Mouse (Mus musculus) limb, embryonic 10.5 days (tissue): ENCODE data around the gene Phc1. TPM values are rescaled to one million over a fixed set of nuclear protein-coding genes. Genes with fewer than 3 reads are reported as not detected.
"Not testable (repeated sequence)": the region's sequence is repeated elsewhere in the genome, so short reads cannot be mapped to it uniquely, and the experiment has no call there.

Experiments used
- DNase-seq: peaks from one replicate; pipeline ENCODE4 v3.0.0-alpha.2; 2017; ENCODE audit warnings: low spot score
- H3K27ac ChIP-seq: fragments of 300-500 bp; sonication (generic); 2 replicates; pipeline ENCODE4 v1.5.1; 2016; ENCODE audit warnings: mild to moderate bottlenecking
- H3K27me3 ChIP-seq: fragments of 300-500 bp; sonication (generic); 2 replicates; pipeline ENCODE4 v1.6.1; 2016; ENCODE audit warnings: low read depth, mild to moderate bottlenecking; ENCODE audit not compliant: poor library complexity, severe bottlenecking
- H3K36me3 ChIP-seq: fragments of 300-500 bp; sonication (generic); 2 replicates; pipeline ENCODE4 v1.6.1; 2016; ENCODE audit warnings: mild to moderate bottlenecking, moderate library complexity
- H3K4me1 ChIP-seq: fragments of 300-500 bp; sonication (generic); 2 replicates; pipeline ENCODE4 v1.6.1; 2016
- H3K4me3 ChIP-seq: fragments of 300-500 bp; sonication (generic); 2 replicates; pipeline ENCODE4 v1.5.1; 2016; ENCODE audit warnings: mild to moderate bottlenecking, moderate library complexity
- H3K9me3 ChIP-seq: fragments of 300-500 bp; sonication (generic); replicated peaks from 2 replicates; pipeline ENCODE4 v1.6.1; 2016; ENCODE audit warnings: mild to moderate bottlenecking
- WGBS: fragments of 180-500 bp; shearing (Covaris S2); methylation state at CpG from one replicate; pipeline ENCODE4 v1.1.7; 2016; 5-methylcytosine and 5-hydroxymethylcytosine counted together
- polyA plus RNA-seq: library from polyadenylated mRNA; unstranded; fragments of >200 nt; fragmentation: Nextera tagmentation; extraction: Ambion mirVana; gene quantifications from 2 replicates; pipeline ENCODE4 v1.2.1, GENCODE M21; 2016

The Phc1 gene
- 33.6 and 37.4 TPM in 2 replicates for polyA plus RNA-seq

- DNase-seq, result no peak
- Histone ChIP-seq H3K4me1 (peaks cover 30% of the 10 kb centered on the region), H3K9me3 (no peaks in the 10 kb centered on the region), H3K27me3 (no peaks in the 10 kb centered on the region), H3K27ac (peak within 1 kb of the TSS; percentile 96), H3K36me3 (peaks cover 12% of the 10 kb centered on the region), H3K4me3 (peak within 1 kb of the TSS; percentile 82)
- 2% methylated on average over 17 of the region's 17 CpGs for WGBS
Measured at GRCm38 (mm10) chr6:122340349-122341000, at the start of gene Phc1. TSS of gene Phc1 (minus strand) at chr6:122340561.

- H3K4me1 ChIP-seq, result peaks cover 36% of the 10 kb centered on the region
- 90% methylated on average over 3 of the region's 3 CpGs for WGBS
- H3K4me3 ChIP-seq, result not testable (repeated sequence)
Measured at GRCm38 (mm10) chr6:122389986-122390385, 49.6 kb upstream of the Phc1 start.

GRCm38 (mm10) chr6:122387177-122388028 is 47.0 kb upstream of the Phc1 start:
- not testable (repeated sequence) for DNase-seq, H3K27ac ChIP-seq, H3K9me3 ChIP-seq, H3K36me3 ChIP-seq, H3K4me3 ChIP-seq, H3K27me3 ChIP-seq
- H3K4me1 ChIP-seq, result peaks cover 19% of the 10 kb centered on the region
- WGBS, result 91% methylated on average over 12 of the region's 12 CpGs

More at GRCm38 (mm10) chr6:122389986-122390385, 49.6 kb upstream of the Phc1 start:
- H3K27ac ChIP-seq, H3K36me3 ChIP-seq, DNase-seq, H3K27me3 ChIP-seq, H3K9me3 ChIP-seq: not testable (repeated sequence)

- DNase-seq, result no peak
- Histone ChIP-seq H3K9me3 (no peaks in the 10 kb centered on the region), H3K27ac (no peak overlapping the region), H3K4me1 (peaks cover 5% of the 10 kb centered on the region; the same call in 1 of the 2 replicates), H3K4me3 (no peak overlapping the region), H3K27me3 (no peaks in the 10 kb centered on the region), H3K36me3 (no peaks in the 10 kb centered on the region)
- WGBS, result 69% methylated on average over 5 of the region's 5 CpGs
Measured at GRCm38 (mm10) chr6:122385724-122386123, 45.4 kb upstream of the Phc1 start.

GRCm38 (mm10) chr6:122384886-122385285 is 44.5 kb upstream of the Phc1 start:
- no peak overlapping the region for H3K27ac ChIP-seq
- no peaks in the 10 kb centered on the region for H3K27me3 ChIP-seq
- H3K4me3 ChIP-seq, result no peak overlapping the region
- peaks cover 3% of the 10 kb centered on the region; the same call in 1 of the 2 replicates for H3K4me1 ChIP-seq
- no peaks in the 10 kb centered on the region for H3K36me3 ChIP-seq
- 93% methylated on average over 13 of the region's 13 CpGs for WGBS
- DNase-seq, result no peak
- no peaks in the 10 kb centered on the region for H3K9me3 ChIP-seq

GRCm38 (mm10) chr6:122383211-122383610 is 42.9 kb upstream of the Phc1 start:
- DNase-seq, result peak; percentile 27
- Histone ChIP-seq H3K9me3 (no peaks in the 10 kb centered on the region), H3K4me3 (no peak overlapping the region), H3K27ac (no peak overlapping the region), H3K27me3 (no peaks in the 10 kb centered on the region), H3K4me1 (peaks cover 3% of the 10 kb centered on the region; the same call in 1 of the 2 replicates), H3K36me3 (no peaks in the 10 kb centered on the region)
- WGBS, result 86% methylated on average over 5 of the region's 5 CpGs

- no peak overlapping the region for H3K4me3 ChIP-seq
- no peaks in the 10 kb centered on the region for H3K9me3 ChIP-seq
- DNase-seq, result peak; percentile 33
- WGBS, result 49% methylated on average over 8 of the region's 8 CpGs
- no peaks in the 10 kb centered on the region for H3K36me3 ChIP-seq
- no peak overlapping the region for H3K27ac ChIP-seq
- H3K27me3 ChIP-seq, result no peaks in the 10 kb centered on the region
- H3K4me1 ChIP-seq, result peaks cover 3% of the 10 kb centered on the region; the same call in 1 of the 2 replicates
Measured at GRCm38 (mm10) chr6:122382046-122382445, 41.7 kb upstream of the Phc1 start.

GRCm38 (mm10) chr6:122368245-122368644 is 27.9 kb upstream of the Phc1 start:
- DNase-seq, result no peak
- Histone ChIP-seq H3K9me3 (no peaks in the 10 kb centered on the region), H3K27me3 (no peaks in the 10 kb centered on the region), H3K36me3 (no peaks in the 10 kb centered on the region), H3K4me1 (no peaks in the 10 kb centered on the region), H3K27ac (no peak overlapping the region), H3K4me3 (no peak overlapping the region)
- 84% methylated on average over 3 of the region's 3 CpGs for WGBS

GRCm38 (mm10) chr6:122366976-122367375 is 26.6 kb upstream of the Phc1 start:
- Histone ChIP-seq H3K27ac (no peak overlapping the region), H3K4me3 (no peak overlapping the region), H3K9me3 (no peaks in the 10 kb centered on the region), H3K4me1 (no peaks in the 10 kb centered on the region), H3K36me3 (no peaks in the 10 kb centered on the region), H3K27me3 (no peaks in the 10 kb centered on the region)
- 53% methylated on average over 3 of the region's 3 CpGs for WGBS
- no peak for DNase-seq

GRCm38 (mm10) chr6:122366287-122366686 is 25.9 kb upstream of the Phc1 start:
- Histone ChIP-seq H3K9me3 (no peaks in the 10 kb centered on the region), H3K4me3 (no peak overlapping the region), H3K27me3 (no peaks in the 10 kb centered on the region), H3K36me3 (no peaks in the 10 kb centered on the region), H3K27ac (no peak overlapping the region), H3K4me1 (no peaks in the 10 kb centered on the region)
- WGBS, result 45% methylated on average over 2 of the region's 2 CpGs
- no peak for DNase-seq

GRCm38 (mm10) chr6:122365706-122366105 is 25.3 kb upstream of the Phc1 start:
- DNase-seq, result no peak
- WGBS, result 58% methylated on average over 3 of the region's 3 CpGs
- no peaks in the 10 kb centered on the region for H3K36me3 ChIP-seq
- H3K9me3 ChIP-seq, result no peaks in the 10 kb centered on the region
- no peaks in the 10 kb centered on the region for H3K4me1 ChIP-seq
- no peaks in the 10 kb centered on the region for H3K27me3 ChIP-seq
- no peak overlapping the region for H3K4me3 ChIP-seq
- H3K27ac ChIP-seq, result no peak overlapping the region

- Histone ChIP-seq H3K4me1 (no peaks in the 10 kb centered on the region), H3K36me3 (no peaks in the 10 kb centered on the region)
- WGBS, result 95% methylated on average over 1 of the region's 1 CpGs
Measured at GRCm38 (mm10) chr6:122357089-122357488, 16.7 kb upstream of the Phc1 start.

GRCm38 (mm10) chr6:122355909-122356308 is 15.5 kb upstream of the Phc1 start:
- Histone ChIP-seq H3K27me3 (no peaks in the 10 kb centered on the region), H3K36me3 (no peaks in the 10 kb centered on the region), H3K9me3 (no peaks in the 10 kb centered on the region), H3K4me3 (no peak overlapping the region), H3K27ac (no peak overlapping the region), H3K4me1 (no peaks in the 10 kb centered on the region)
- WGBS, result 54% methylated on average over 9 of the region's 9 CpGs
- no peak for DNase-seq

More at GRCm38 (mm10) chr6:122357089-122357488, 16.7 kb upstream of the Phc1 start:
- H3K9me3 ChIP-seq, result no peaks in the 10 kb centered on the region
- H3K27ac ChIP-seq, result no peak overlapping the region
- H3K4me3 ChIP-seq, result no peak overlapping the region
- no peak for DNase-seq
- no peaks in the 10 kb centered on the region for H3K27me3 ChIP-seq
